Mouse (Mus musculus) left cerebral cortex, postnatal 4 days (tissue): ENCODE data around the gene Pml. TPM values are rescaled to one million over a fixed set of nuclear protein-coding genes. Genes with fewer than 3 reads are reported as not detected.
A peak's percentile ranks its signal among the peaks of the same experiment; 100 is the strongest.

ENCODE experiments used
- DNase-seq: peaks from one replicate; pipeline ENCODE4 v3.0.0-alpha.2; 2022
- intact Hi-C: fragments of 180-260 bp; cut with DNase I; formaldehyde crosslinking; loops from one replicate; pipeline ENCODE4 v1.15.1; 2025
- total RNA-seq, 2 experiments: library from RNA; stranded (reverse); gene quantifications; 2 replicates each; pipeline ENCODE4 v1.2.3; 2021

The Pml gene
- total RNA-seq, 2 experiments from 2014 or later = 11.3 to 14.7 TPM

- no peak for DNase-seq
- intact Hi-C loops = no loop called here
These were observed 6.9 kb downstream of the Pml start for GRCm38 (mm10) chr9:58242696-58243095.

GRCm38 (mm10) chr9:58241780-58242485, 7.7 kb downstream of the Pml start:
- peak; percentile 49 for DNase-seq
- intact Hi-C loops = no loop called here

- intact Hi-C loops = no loop called here
- no peak for DNase-seq
These were observed 15.0 kb downstream of the Pml start for GRCm38 (mm10) chr9:58234502-58235015.

- intact Hi-C loops = no loop called here
- no peak for DNase-seq
These were observed 17.2 kb downstream of the Pml start for GRCm38 (mm10) chr9:58232374-58232773.

GRCm38 (mm10) chr9:58231746-58232145, 17.8 kb downstream of the Pml start:
- intact Hi-C loops = no loop called here
- no peak for DNase-seq

- no peak for DNase-seq
These were observed 20.7 kb downstream of the Pml start for GRCm38 (mm10) chr9:58228777-58229466.

GRCm38 (mm10) chr9:58225915-58226913, 23.4 kb downstream of the Pml start:
- intact Hi-C loops = no loop called here

More at GRCm38 (mm10) chr9:58228777-58229466, 20.7 kb downstream of the Pml start:
- intact Hi-C loops = no loop called here

GRCm38 (mm10) chr9:58224356-58224755, 25.2 kb downstream of the Pml start:
- intact Hi-C loops = no loop called here
- no peak for DNase-seq

More at GRCm38 (mm10) chr9:58225915-58226913, 23.4 kb downstream of the Pml start:
- DNase-seq = peak; percentile 41

- intact Hi-C loops = no loop called here
- DNase-seq = peak; percentile 59
These were observed 29.2 kb downstream of the Pml start for GRCm38 (mm10) chr9:58220218-58220903.

- intact Hi-C loops = no loop called here
- DNase-seq = no peak
These were observed 31.0 kb downstream of the Pml start for GRCm38 (mm10) chr9:58218539-58218938.

GRCm38 (mm10) chr9:58216402-58216801, 33.2 kb downstream of the Pml start:
- peak; percentile 63 for DNase-seq
- intact Hi-C loops = no loop called here

- intact Hi-C loops = no loop called here
- DNase-seq = no peak
These were observed 34.9 kb downstream of the Pml start for GRCm38 (mm10) chr9:58214519-58215180.

- DNase-seq = no peak
- intact Hi-C loops = no loop called here
These were observed 35.7 kb downstream of the Pml start for GRCm38 (mm10) chr9:58213865-58214264.

- intact Hi-C loops = no loop called here
- DNase-seq = no peak
These were observed 36.2 kb downstream of the Pml start for GRCm38 (mm10) chr9:58213377-58213776.

- DNase-seq = no peak
- intact Hi-C loops = no loop called here
These were observed 39.3 kb downstream of the Pml start for GRCm38 (mm10) chr9:58210304-58210627.

GRCm38 (mm10) chr9:58209462-58210303, 39.9 kb downstream of the Pml start:
- intact Hi-C loops = no loop called here
- DNase-seq = no peak

- DNase-seq = no peak
- intact Hi-C loops = no loop called here
These were observed 43.6 kb downstream of the Pml start for GRCm38 (mm10) chr9:58206013-58206412.

- peak; percentile 96 for DNase-seq
- intact Hi-C loops = loop anchor here (5.0 kb wide), 1 partner anchor 152 kb away; no protein-coding TSS in a partner anchor
These were observed 45.1 kb downstream of the Pml start for GRCm38 (mm10) chr9:58204448-58205000.
